Mouse (Mus musculus): Measurements from ENCODE around the gene Shmt2.

Shmt2 gene

GRCm38 (mm10) chr10:127472722-127473121 lies 49.5 kb downstream of the Shmt2 start:
- no peak for DNase-seq

GRCm38 (mm10) chr10:127471281-127471988 lies 50.8 kb downstream of the Shmt2 start:
- peak; percentile 41 to 50 for DNase-seq

All from thymus, postnatal 36 days (tissue).